Mouse (Mus musculus): ENCODE results near the gene Ogg1.

- TF ChIP-seq GATA1 (IDR thresholded peaks at IDR 0.05; ENCODE audit: low read length) (no peak), TAL1 (IDR thresholded peaks at IDR 0.05; ENCODE audit: low read length) (no peak)
Observed at GRCm38 (mm10) chr6:113307481-113308121, 19.2 kb upstream of the Ogg1 start.
